In genomic region chr13:108854090-108854489, GRCm38 (mm10) we compare ENCODE assay signal across 29 mouse cellular contexts.
DNase-seq lines count a peak whose midpoint lies in the region; ATAC-seq lines count a peak whose summit lies in the region.
"Had no signal": no experiment of that assay in that cellular context is flagged by ENCODE, and none has a peak within 500 bp of the region (broad histone marks: within the 10 kb centered on the region; RNA-seq: fewer than 3 reads in every experiment).

No protein-coding gene starts in this region.

- 29% methylated on average over 5 of the region's 5 CpGs for WGBS in embryonic facial prominence, embryonic 14.5 days

- H3K27ac ChIP-seq in embryonic facial prominence, embryonic 14.5 days (replicated peaks; ENCODE audit: low read depth, low read length) = no peak overlapping the region
- H3K27ac ChIP-seq: heart, embryonic 13.5 days; hindbrain, embryonic 10.5 days; kidney, postnatal 0 days; liver, embryonic 14.5 days; midbrain, embryonic 10.5 days; neural tube, embryonic 12.5 days had no signal

- peak; percentile 45 for DNase-seq in heart, adult 11 months
- DNase-seq in heart, postnatal 4 days = no peak
- DNase-seq in adipocyte (ENCODE audit: low spot score) = peak; percentile 26
- DNase-seq in embryonic facial prominence, embryonic 14.5 days (ENCODE audit: low spot score) = peak; percentile 5
- DNase-seq in gastrocnemius, postnatal 14 days = no peak
- no peak for DNase-seq in kidney, postnatal 25 days
- DNase-seq: adrenal gland, adult 2 months; adrenal gland, postnatal 36 days; cerebellum, adult 8-10 months; cerebellum, postnatal 25 days; gastrocnemius, postnatal 25 days; heart, postnatal 10 days; kidney, adult 8-10 months; layer of hippocampus, adult 9-11 months; liver; lung, postnatal 36 days; thymus, adult 2 months; thymus, postnatal 4 days had no signal

- no peak for ATAC-seq in embryonic facial prominence, embryonic 14.5 days (ENCODE audit: low read depth)
- ATAC-seq in megakaryocyte progenitor cell, adult 5-6 weeks (replicated peaks; ENCODE audit: poor library complexity) = peak; percentile 35
- ATAC-seq: CD4-positive, CD25-positive, alpha-beta regulatory T cell, adult 4 months; forebrain, embryonic 14.5 days; hindbrain, embryonic 16.5 days had no signal

- intact Hi-C loops in gastrocnemius, postnatal 14 days (cut with DNase I; ENCODE audit: low total_unique reads) = no loop called here

- H3K9me3 ChIP-seq in embryonic facial prominence, embryonic 14.5 days (ENCODE audit: control insufficient read depth, low read length) = no peaks in the 10 kb centered on the region
- H3K9me3 ChIP-seq: heart, embryonic 13.5 days; hindbrain, embryonic 10.5 days; midbrain, embryonic 10.5 days; neural tube, embryonic 12.5 days had no signal

- no peaks in the 10 kb centered on the region for H3K36me3 ChIP-seq in embryonic facial prominence, embryonic 14.5 days (ENCODE audit: control insufficient read depth, insufficient read depth, low read length)
- H3K36me3 ChIP-seq: heart, embryonic 13.5 days; hindbrain, embryonic 10.5 days; midbrain, embryonic 10.5 days; neural tube, embryonic 12.5 days had no signal

- peaks cover 4% of the 10 kb centered on the region; the same call in 1 of the 2 replicates for H3K4me1 ChIP-seq in embryonic facial prominence, embryonic 14.5 days (ENCODE audit: control insufficient read depth, insufficient read depth, low read length)
- H3K4me1 ChIP-seq: heart, embryonic 13.5 days; hindbrain, embryonic 10.5 days; midbrain, embryonic 10.5 days; neural tube, embryonic 12.5 days had no signal

- no peak overlapping the region for H3K9ac ChIP-seq in embryonic facial prominence, embryonic 14.5 days (ENCODE audit: low read depth, low read length)
- H3K9ac ChIP-seq: heart, embryonic 13.5 days; liver, embryonic 14.5 days; neural tube, embryonic 12.5 days had no signal

- no peak overlapping the region for H3K4me3 ChIP-seq in embryonic facial prominence, embryonic 14.5 days (ENCODE audit: low read depth, low read length)
- H3K4me3 ChIP-seq: heart, embryonic 13.5 days; hindbrain, embryonic 10.5 days; midbrain, embryonic 10.5 days; myocyte; neural tube, embryonic 12.5 days had no signal

- no peak overlapping the region for H3K4me2 ChIP-seq in embryonic facial prominence, embryonic 14.5 days (ENCODE audit: low read depth, low read length)
- H3K4me2 ChIP-seq: heart, embryonic 13.5 days; neural tube, embryonic 12.5 days had no signal

- no peaks in the 10 kb centered on the region for H3K27me3 ChIP-seq in embryonic facial prominence, embryonic 14.5 days (replicated peaks; ENCODE audit: control insufficient read depth, insufficient read depth, low read length)
- H3K27me3 ChIP-seq: heart, embryonic 13.5 days; neural tube, embryonic 12.5 days had no signal

Comparison
In these comparisons a context has a peak if more than half of its experiments do, and no peak if none do; other contexts are left out.
1. DNase-seq: peak in heart, adult 11 months (single experiment), adipocyte (single experiment) and embryonic facial prominence, embryonic 14.5 days (single experiment); none in heart, postnatal 4 days (single experiment), gastrocnemius, postnatal 14 days (single experiment) and kidney, postnatal 25 days (0 of 2).